Mouse (Mus musculus): ENCODE results near the gene Brk1.

GRCm38 (mm10) chr6:113643967-113644366 lies 39.4 kb downstream of the Brk1 start:
- TF ChIP-seq CTCF (IDR thresholded peaks at IDR 0.05; ENCODE audit: control insufficient read depth, insufficient read depth, insufficient read length), result no peak
- TF ChIP-seq MAX (IDR thresholded peaks at IDR 0.05), result no peak
- no peak for TF ChIP-seq CEBPB (IDR thresholded peaks at IDR 0.05; ENCODE audit: low read depth)
- TF ChIP-seq USF1 (IDR thresholded peaks at IDR 0.05; ENCODE audit: low read depth), result no peak
